Mouse (Mus musculus) MEL (cell line): ENCODE measurements around the gene Stoml3. TPM values are rescaled to one million over a fixed set of nuclear protein-coding genes. Genes with fewer than 3 reads are reported as not detected.

Experiments
- DNase-seq: peaks from one replicate; pipeline ENCODE4 v3.0.0; 2011; ENCODE audit warnings: low read depth, low spot score
- H3K27ac ChIP-seq: 2 replicates; pipeline ENCODE4 v1.5.1; 2012; ENCODE audit warnings: low read depth, mild to moderate bottlenecking, control low read depth, low read length, moderate library complexity; ENCODE audit not compliant: control insufficient read depth
- H3K27me3 ChIP-seq, 2 experiments: fragments of 150-350 bp in 1 of 2; sonication (generic) in 1 of 2; 2 replicates each; pipeline ENCODE4 v1.6.1; 2012; ENCODE audit warnings: low read length in 2 of 2, mild to moderate bottlenecking in 2 of 2, improper control_type of control experiment in 1 of 2, moderate library complexity in 1 of 2; ENCODE audit not compliant: insufficient read depth in 2 of 2, control insufficient read depth in 1 of 2
- H3K36me3 ChIP-seq, 2 experiments: 2 replicates each; pipeline ENCODE4 v1.6.1; 2012 to 2014; ENCODE audit warnings: low read length in 2 of 2, improper control_type of control experiment in 1 of 2, inconsistent platforms in 1 of 2, mild to moderate bottlenecking in 1 of 2; ENCODE audit not compliant: insufficient read depth in 2 of 2, control insufficient read depth in 1 of 2
- H3K4me1 ChIP-seq, 2 experiments: fragments of 150-350 bp in 1 of 2; sonication (generic) in 1 of 2; 2 replicates each; pipeline ENCODE4 v1.6.1; 2012; ENCODE audit warnings: low read length in 2 of 2, improper control_type of control experiment in 1 of 2, mild to moderate bottlenecking in 1 of 2; ENCODE audit not compliant: insufficient read depth in 2 of 2, control insufficient read depth in 1 of 2
- H3K4me3 ChIP-seq, 2 experiments: fragments of 150-350 bp in 1 of 2; sonication (generic) in 1 of 2; 2 replicates each; pipeline ENCODE4 v1.5.1; 2012; ENCODE audit warnings: low read depth in 2 of 2, low read length in 2 of 2, mild to moderate bottlenecking in 2 of 2, moderate library complexity in 2 of 2, control low read depth in 1 of 2, improper control_type of control experiment in 1 of 2; ENCODE audit not compliant: control insufficient read depth in 1 of 2, insufficient read depth in 1 of 2
- H3K79me2 ChIP-seq: 2 replicates; pipeline ENCODE4 v1.6.1; 2012; ENCODE audit warnings: mild to moderate bottlenecking, low read length, moderate library complexity; ENCODE audit not compliant: control insufficient read depth, poor library complexity, insufficient read depth
- H3K9ac ChIP-seq: 2 replicates; pipeline ENCODE4 v1.6.1; 2012; ENCODE audit warnings: low read depth, mild to moderate bottlenecking, control low read depth, low read length, moderate library complexity; ENCODE audit not compliant: control insufficient read depth, poor library complexity, severe bottlenecking
- H3K9me3 ChIP-seq: fragments of 150-350 bp; sonication (generic); replicated peaks from 2 replicates; pipeline ENCODE4 v1.6.1; 2012; ENCODE audit warnings: mild to moderate bottlenecking, low read length, improper control_type of control experiment, moderate library complexity; ENCODE audit not compliant: insufficient read depth
- GATA1 ChIP-seq: IDR thresholded peaks from 2 replicates; pipeline ENCODE4 v1.6.1; 2011; ENCODE audit warnings: low read depth, low read length, improper control_type of control experiment
- POLR2A ChIP-seq, 2 experiments: IDR thresholded peaks; 2 replicates each; pipeline ENCODE4 v1.6.1; 2011 to 2012; ENCODE audit warnings: low read length in 2 of 2, mild to moderate bottlenecking in 2 of 2, control low read depth in 1 of 2, improper control_type of control experiment in 1 of 2, low read depth in 1 of 2, moderate library complexity in 1 of 2; ENCODE audit not compliant: control insufficient read depth in 1 of 2, insufficient read depth in 1 of 2, poor library complexity in 1 of 2
- RCOR1 ChIP-seq: IDR thresholded peaks from 2 replicates; pipeline ENCODE4 v1.6.1; 2012; ENCODE audit warnings: low read depth, mild to moderate bottlenecking, inconsistent platforms, low read length, improper control_type of control experiment
- TBP ChIP-seq: IDR thresholded peaks from 2 replicates; pipeline ENCODE4 v1.8.0; 2011; ENCODE audit warnings: low read depth, low read length, improper control_type of control experiment
- polyA plus RNA-seq, 2 experiments: library from polyadenylated mRNA; stranded (reverse) in 1 of 2; unstranded in 1 of 2; fragments of >175 nt in 1 of 2; fragments of >200 nt in 1 of 2; gene quantifications; 2 replicates each; pipeline versions ENCODE4 v1.2.1 to v1.2.4; 2012; ENCODE audit warnings: low replicate concordance in 2 of 2, low read depth in 1 of 2; ENCODE audit not compliant: insufficient read length in 2 of 2, insufficient read depth in 1 of 2, missing spikeins in 1 of 2
- total RNA-seq: library from RNA; depleted of rRNA; stranded (reverse); fragments of 300-350 nt; gene quantifications from 2 replicates; pipeline ENCODE4 v1.2.3, GENCODE M21; 2012; rRNA removed

Gene Stoml3
- total and polyA plus RNA-seq, 3 experiments: not detected

- H3K79me2 ChIP-seq: no peaks in the 10 kb centered on the region
- no peaks in the 10 kb centered on the region for H3K27me3 ChIP-seq
- no peak overlapping the region for H3K4me3 ChIP-seq
- no peak overlapping the region for H3K27ac ChIP-seq
- no peaks in the 10 kb centered on the region for H3K36me3 ChIP-seq
- H3K9me3 ChIP-seq: no peaks in the 10 kb centered on the region
- TF ChIP-seq POLR2A (IDR thresholded peaks at IDR 0.05; ENCODE audit: control insufficient read depth in 1 of 2, insufficient read depth in 1 of 2, low read depth in 1 of 2, low read length in 2 of 2, poor library complexity in 1 of 2): no peak
- no peak for TF ChIP-seq RCOR1
- no peak overlapping the region for H3K9ac ChIP-seq
- no peak for DNase-seq
- no peaks in the 10 kb centered on the region for H3K4me1 ChIP-seq
These were observed 66.8 kb downstream of the Stoml3 start for GRCm38 (mm10) chr3:53555031-53555952.

DNA sequence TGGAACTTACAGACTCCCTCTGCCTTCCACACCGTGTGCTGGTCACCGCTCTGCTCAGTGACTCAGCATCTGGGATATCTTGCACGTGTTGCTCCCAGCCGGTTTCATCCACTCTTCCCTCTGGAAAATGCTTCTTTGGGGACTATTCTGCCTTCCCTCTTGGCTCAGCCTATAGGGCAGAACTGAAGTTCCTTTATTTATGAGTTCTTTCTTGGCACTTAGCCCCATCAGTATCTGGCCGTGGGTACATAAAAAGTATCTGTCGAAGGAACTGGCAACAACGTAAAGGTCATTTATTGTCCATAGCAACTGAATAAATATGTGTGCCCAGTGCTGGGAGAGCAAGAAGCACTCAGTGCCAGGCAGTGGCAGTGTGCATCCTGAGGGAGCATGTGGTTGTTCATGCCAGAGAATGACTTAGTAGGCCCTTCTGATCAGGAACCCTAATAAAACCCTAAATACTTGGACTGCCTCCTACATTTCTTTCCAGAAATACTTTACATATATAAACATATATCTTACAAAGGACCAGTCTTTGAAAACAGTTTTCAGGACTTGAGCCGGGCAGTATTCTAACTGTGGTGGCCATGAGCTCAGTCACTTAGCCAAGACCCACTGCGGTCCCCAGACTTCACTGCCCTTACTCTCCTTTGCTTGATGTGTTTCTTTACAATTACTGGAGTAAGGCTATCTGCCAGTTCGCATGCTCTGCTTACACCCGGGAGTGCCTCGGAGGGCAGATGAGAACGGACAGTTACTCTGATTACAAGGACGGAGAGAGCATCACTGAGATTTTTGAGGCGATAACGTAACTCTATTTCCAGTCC, 69.1 kb downstream of the Stoml3 start:
- Histone ChIP-seq H3K4me3 (no peak overlapping the region), H3K27ac (no peak overlapping the region), H3K27me3 (no peaks in the 10 kb centered on the region), H3K9me3 (no peaks in the 10 kb centered on the region), H3K79me2 (no peaks in the 10 kb centered on the region), H3K4me1 (no peaks in the 10 kb centered on the region), H3K36me3 (no peaks in the 10 kb centered on the region), H3K9ac (no peak overlapping the region)
- TF ChIP-seq TBP: no peak
- TF ChIP-seq GATA1: no peak
- DNase-seq: no peak

Other genes starting within 250 kb of the Stoml3 start
- 4.8 and 6.7 TPM in 2 replicates for gene Nhlrc3, start 25.3 kb upstream of the Stoml3 start, total RNA-seq
- gene Nhlrc3, start 25.3 kb upstream of the Stoml3 start, polyA plus RNA-seq: 1 to 10 TPM in 1 of 2 experiments, not detected in 1; 9.1 TPM
- gene Proser1, start 25.0 kb upstream of the Stoml3 start, total RNA-seq: 3.5 and 4.0 TPM in 2 replicates
- 100 to 1,000 TPM in 1 of 2 experiments, 10 to 100 TPM in 1; 24.6 to 107 TPM for gene Proser1, start 25.0 kb upstream of the Stoml3 start, polyA plus RNA-seq
- not detected in 2 replicates for gene Frem2, start 168.7 kb downstream of the Stoml3 start, total RNA-seq
- gene Frem2, start 168.7 kb downstream of the Stoml3 start, polyA plus RNA-seq: not detected